Mouse (Mus musculus): Measurements from ENCODE around the gene Man1c1. TPM values are rescaled to one million over a fixed set of nuclear protein-coding genes. Genes with fewer than 3 reads are reported as not detected.

The Man1c1 gene
- polyA plus RNA-seq, 1 experiment from 2014 or later = 8.3 TPM

Small RNA genes within 50 kb of the gene (microRNA-seq; reads per million reads assigned to microRNA genes)
- not detected for gene Mir6403

Other genes starting within 250 kb of the Man1c1 start
- 838 and 1,170 TPM in 2 replicates for gene Stmn1, start 236.0 kb downstream of the Man1c1 start, polyA plus RNA-seq (2016; fragmentation: Nextera tagmentation; extraction: Ambion mirVana)
- 7.8 and 14.5 TPM in 2 replicates for gene Paqr7, start 207.6 kb downstream of the Man1c1 start, polyA plus RNA-seq (2016; fragmentation: Nextera tagmentation; extraction: Ambion mirVana)
- 16.1 and 17.2 TPM in 2 replicates for gene Aunip, start 193.3 kb downstream of the Man1c1 start, polyA plus RNA-seq (2016; fragmentation: Nextera tagmentation; extraction: Ambion mirVana)
- 155 and 166 TPM in 2 replicates for gene Mtfr1l, start 168.9 kb downstream of the Man1c1 start, polyA plus RNA-seq (2016; fragmentation: Nextera tagmentation; extraction: Ambion mirVana)
- gene Selenon, start 152.1 kb downstream of the Man1c1 start, polyA plus RNA-seq (2016; fragmentation: Nextera tagmentation; extraction: Ambion mirVana) = 8.0 and 9.0 TPM in 2 replicates
- gene Ldlrap1, start 63.7 kb upstream of the Man1c1 start, polyA plus RNA-seq (2016; fragmentation: Nextera tagmentation; extraction: Ambion mirVana) = 17.6 and 17.8 TPM in 2 replicates
- 21.7 and 31.4 TPM in 2 replicates for gene Maco1, start 149.1 kb upstream of the Man1c1 start, polyA plus RNA-seq (2016; fragmentation: Nextera tagmentation; extraction: Ambion mirVana)
- 24.2 and 38.7 TPM in 2 replicates for gene Rhd, start 160.2 kb upstream of the Man1c1 start, polyA plus RNA-seq (2016; fragmentation: Nextera tagmentation; extraction: Ambion mirVana)
- gene Tmem50a, start 210.7 kb upstream of the Man1c1 start, polyA plus RNA-seq (2016; fragmentation: Nextera tagmentation; extraction: Ambion mirVana) = 129 and 131 TPM in 2 replicates
- 329 and 376 TPM in 2 replicates for gene Rsrp1, start 219.3 kb upstream of the Man1c1 start, polyA plus RNA-seq (2016; fragmentation: Nextera tagmentation; extraction: Ambion mirVana)
- 52.3 and 63.0 TPM in 2 replicates for gene Syf2, start 226.6 kb upstream of the Man1c1 start, polyA plus RNA-seq (2016; fragmentation: Nextera tagmentation; extraction: Ambion mirVana)

Measured in heart, embryonic 10.5 days (tissue).